Mouse (Mus musculus) lung, postnatal 0 days (tissue): ENCODE measurements around the gene Dennd2d.

Source experiments
- CTCF ChIP-seq: IDR thresholded peaks from 2 replicates; pipeline ENCODE4 v1.5.1; 2016; ENCODE audit warnings: antibody characterized with exemption, mild to moderate bottlenecking
- EP300 ChIP-seq: IDR thresholded peaks from 2 replicates; pipeline ENCODE4 v1.6.1; 2016; ENCODE audit warnings: antibody characterized with exemption, mild to moderate bottlenecking, control low read depth

GRCm38 (mm10) chr3:106485810-106486209, 3.6 kb downstream of the Dennd2d start:
- TF ChIP-seq CTCF (no peak), EP300 (no peak)
